Mouse (Mus musculus) embryonic facial prominence, embryonic 10.5 days (tissue): Measurements from ENCODE around the gene Myo18a. TPM values are rescaled to one million over a fixed set of nuclear protein-coding genes. Genes with fewer than 3 reads are reported as not detected.

Experiments
- DNase-seq: peaks from one replicate; pipeline ENCODE4 v3.0.0-alpha.2; 2017; ENCODE audit warnings: low spot score
- H3K27ac ChIP-seq: fragments of 300-500 bp; sonication (generic); replicated peaks from 2 replicates; pipeline ENCODE4 v1.5.1; 2016; ENCODE audit warnings: mild to moderate bottlenecking
- H3K27me3 ChIP-seq: fragments of 300-500 bp; sonication (generic); replicated peaks from 2 replicates; pipeline ENCODE4 v1.6.1; 2016; ENCODE audit warnings: low read depth, mild to moderate bottlenecking; ENCODE audit not compliant: poor library complexity, severe bottlenecking
- H3K36me3 ChIP-seq: fragments of 300-500 bp; sonication (generic); replicated peaks from 2 replicates; pipeline ENCODE4 v1.6.1; 2016; ENCODE audit warnings: mild to moderate bottlenecking, moderate library complexity
- H3K4me1 ChIP-seq: fragments of 300-500 bp; sonication (generic); 2 replicates; pipeline ENCODE4 v1.6.1; 2016
- H3K4me3 ChIP-seq: fragments of 300-500 bp; sonication (generic); 2 replicates; pipeline ENCODE4 v1.5.1; 2016; ENCODE audit warnings: mild to moderate bottlenecking, moderate library complexity
- H3K9me3 ChIP-seq: fragments of 300-500 bp; sonication (generic); 2 replicates; pipeline ENCODE4 v1.6.1; 2016; ENCODE audit warnings: mild to moderate bottlenecking
- WGBS: fragments of 180-500 bp; shearing (Covaris S2); methylation state at CpG from one replicate; pipeline ENCODE4 v1.1.7; 2016; 5-methylcytosine and 5-hydroxymethylcytosine counted together
- polyA plus RNA-seq: library from polyadenylated mRNA; unstranded; fragments of >200 nt; fragmentation: Nextera tagmentation; extraction: Ambion mirVana; gene quantifications from 2 replicates; pipeline ENCODE4 v1.2.1, GENCODE M21; 2016

Myo18a gene
- polyA plus RNA-seq, 1 experiment from 2014 or later = 27.2 TPM

GRCm38 (mm10) chr11:77889484-77889883 is 126.4 kb downstream of the Myo18a start:
- no peak for DNase-seq
- Histone ChIP-seq H3K27ac (no peak overlapping the region), H3K4me1 (peaks cover 60% of the 10 kb centered on the region), H3K27me3 (peaks cover 84% of the 10 kb centered on the region), H3K36me3 (no peaks in the 10 kb centered on the region), H3K9me3 (no peaks in the 10 kb centered on the region), H3K4me3 (no peak overlapping the region)
- 43% methylated on average over 1 of the region's 2 CpGs for whole genome bisulfite sequencing

DNA sequence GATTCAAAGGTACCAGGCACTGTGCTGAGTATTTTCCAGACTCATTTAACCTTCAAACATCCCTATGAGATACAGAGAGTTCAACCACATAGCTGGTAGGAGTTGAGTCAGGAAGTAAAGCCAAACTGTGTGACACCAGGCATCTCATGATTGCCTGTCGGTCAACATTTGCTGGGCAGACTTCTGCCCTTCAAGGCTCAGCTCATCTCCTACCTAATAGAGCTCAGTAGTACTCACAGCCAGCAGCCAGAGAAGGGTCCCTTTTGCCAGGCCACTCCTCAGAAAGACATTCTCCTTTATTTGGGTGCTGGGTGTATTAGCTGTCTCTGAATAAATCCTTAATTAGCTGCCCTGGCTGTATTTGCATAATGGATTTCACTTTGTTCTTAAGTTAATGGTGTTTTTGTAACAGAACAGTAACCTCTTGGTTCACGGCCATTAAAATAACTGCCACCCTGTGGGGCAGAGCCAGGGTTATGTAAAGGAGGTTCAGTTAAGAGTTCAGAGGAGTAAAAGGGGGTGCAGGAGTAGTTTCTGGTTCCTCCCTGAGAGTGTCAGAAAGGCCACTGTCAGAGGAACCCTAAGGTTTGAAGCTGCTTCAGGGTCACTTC is 127.7 kb downstream of the Myo18a start:
- 62% methylated on average over 2 of the region's 2 CpGs for WGBS
- peaks cover 83% of the 10 kb centered on the region for H3K27me3 ChIP-seq
- DNase-seq = no peak
- H3K36me3 ChIP-seq = no peaks in the 10 kb centered on the region
- H3K9me3 ChIP-seq = no peaks in the 10 kb centered on the region
- H3K27ac ChIP-seq = no peak overlapping the region
- no peak overlapping the region for H3K4me3 ChIP-seq
- H3K4me1 ChIP-seq = peaks cover 53% of the 10 kb centered on the region

- Histone ChIP-seq H3K27ac (peak overlapping the region; percentile 81; the same call in 1 of the 2 replicates), H3K4me3 (peak overlapping the region; percentile 39), H3K27me3 (peaks cover 85% of the 10 kb centered on the region), H3K36me3 (no peaks in the 10 kb centered on the region), H3K4me1 (peaks cover 53% of the 10 kb centered on the region), H3K9me3 (no peaks in the 10 kb centered on the region)
- 6% methylated on average over 5 of the region's 5 CpGs for WGBS
- no peak for DNase-seq
Observed at GRCm38 (mm10) chr11:77892883-77893282, 129.8 kb downstream of the Myo18a start.

- WGBS = 27% methylated on average over 6 of the region's 6 CpGs
- peak overlapping the region; percentile 39 for H3K4me3 ChIP-seq
Observed at GRCm38 (mm10) chr11:77893283-77893682, 130.2 kb downstream of the Myo18a start.

DNA sequence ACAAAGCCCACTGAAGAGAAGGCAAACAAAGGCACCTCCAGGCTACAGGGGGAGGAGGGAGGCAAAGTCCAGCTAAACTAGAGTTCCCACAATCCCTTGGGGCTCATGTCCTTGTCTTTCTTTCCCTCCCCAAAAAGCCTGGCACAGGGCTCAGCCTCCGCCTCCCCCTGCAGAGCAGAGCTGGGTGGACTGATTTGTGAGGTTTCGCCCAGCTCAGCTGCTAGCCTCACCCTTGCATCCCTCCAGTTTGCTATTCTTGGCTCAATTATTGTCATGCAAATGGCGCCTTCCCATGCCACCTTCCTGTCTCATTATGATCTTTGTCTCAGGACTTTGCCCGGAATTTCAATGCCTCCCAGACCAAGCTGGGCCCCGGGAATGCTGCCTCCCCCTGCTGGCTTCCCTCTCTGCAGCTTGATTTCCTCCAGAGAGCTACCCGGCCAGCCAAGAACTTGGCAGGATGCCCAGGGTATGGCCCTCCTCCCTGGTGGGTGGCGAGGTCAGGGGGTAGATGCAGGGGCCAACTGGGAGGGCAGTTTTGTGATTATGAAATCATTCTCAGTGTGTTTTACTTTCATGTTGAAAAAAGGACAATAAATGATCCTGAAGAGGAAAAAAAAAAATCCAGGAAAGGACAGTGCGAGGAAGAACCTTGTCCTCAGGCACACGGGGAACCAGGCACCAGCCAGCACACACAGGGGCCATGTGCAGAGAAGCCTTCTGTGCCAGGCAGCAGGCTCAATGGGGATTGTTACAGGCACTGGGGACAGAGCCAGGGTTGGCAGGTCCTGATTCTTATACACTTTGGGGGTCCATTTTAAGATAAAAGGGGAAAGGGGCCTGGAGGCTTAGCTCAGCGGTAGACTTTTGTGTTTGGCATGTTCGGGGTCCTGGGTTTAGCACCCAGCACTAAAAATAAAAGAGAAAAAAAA is 131.0 kb downstream of the Myo18a start, which contains the start of gene Pipox:
Gene Pipox, minus strand, starts transcription at position 310 of the 932 bp plus-strand sequence.
- peak; percentile 73 for DNase-seq
- Histone ChIP-seq H3K9me3 (no peaks in the 10 kb centered on the region), H3K27ac (peak within 1 kb of the TSS; percentile 81), H3K36me3 (no peaks in the 10 kb centered on the region), H3K4me3 (peak within 1 kb of the TSS; percentile 39), H3K4me1 (peaks cover 50% of the 10 kb centered on the region), H3K27me3 (peaks cover 85% of the 10 kb centered on the region)
- WGBS = 24% methylated on average over 11 of the region's 11 CpGs

More at GRCm38 (mm10) chr11:77893283-77893682, 130.2 kb downstream of the Myo18a start:
- H3K27ac ChIP-seq = peak overlapping the region; percentile 81
- H3K9me3 ChIP-seq = no peaks in the 10 kb centered on the region
- no peak for DNase-seq
- H3K4me1 ChIP-seq = peaks cover 50% of the 10 kb centered on the region
- peaks cover 85% of the 10 kb centered on the region for H3K27me3 ChIP-seq
- no peaks in the 10 kb centered on the region for H3K36me3 ChIP-seq

DNA sequence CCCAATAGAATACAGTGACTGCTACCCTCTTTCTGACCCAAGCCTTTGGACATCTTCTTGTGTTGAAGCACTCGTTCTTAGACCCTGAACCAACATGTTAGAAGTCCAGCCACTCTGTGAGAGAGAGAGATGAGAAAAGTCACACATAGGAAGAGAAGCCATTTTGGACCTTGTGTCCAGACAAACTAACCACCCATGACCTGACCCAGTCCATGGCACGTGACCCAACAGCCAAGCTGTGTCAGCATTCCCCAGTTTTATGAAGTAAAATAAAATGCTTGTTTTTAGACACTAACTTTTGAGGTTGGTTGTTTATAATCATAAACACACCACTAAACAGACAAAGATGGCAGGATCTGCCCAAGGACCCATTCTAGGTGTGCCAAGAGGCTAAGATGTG is 131.9 kb downstream of the Myo18a start:
- DNase-seq = no peak
- Histone ChIP-seq H3K27ac (no peak overlapping the region), H3K9me3 (no peaks in the 10 kb centered on the region), H3K36me3 (no peaks in the 10 kb centered on the region), H3K4me3 (no peak overlapping the region), H3K4me1 (peaks cover 50% of the 10 kb centered on the region), H3K27me3 (peaks cover 93% of the 10 kb centered on the region)
- 82% methylated on average over 2 of the region's 2 CpGs for WGBS

- Histone ChIP-seq H3K36me3 (no peaks in the 10 kb centered on the region), H3K9me3 (no peaks in the 10 kb centered on the region), H3K4me3 (no peak overlapping the region), H3K27me3 (peaks cover 93% of the 10 kb centered on the region), H3K4me1 (peaks cover 51% of the 10 kb centered on the region), H3K27ac (no peak overlapping the region)
- DNase-seq = no peak
- WGBS = 85% methylated on average over 9 of the region's 9 CpGs
Observed at GRCm38 (mm10) chr11:77896011-77896410, 133.0 kb downstream of the Myo18a start.

- peaks cover 97% of the 10 kb centered on the region for H3K27me3 ChIP-seq
- peak overlapping the region; percentile 42 for H3K4me3 ChIP-seq
Observed at GRCm38 (mm10) chr11:77896480-77896819, 133.4 kb downstream of the Myo18a start.

DNA sequence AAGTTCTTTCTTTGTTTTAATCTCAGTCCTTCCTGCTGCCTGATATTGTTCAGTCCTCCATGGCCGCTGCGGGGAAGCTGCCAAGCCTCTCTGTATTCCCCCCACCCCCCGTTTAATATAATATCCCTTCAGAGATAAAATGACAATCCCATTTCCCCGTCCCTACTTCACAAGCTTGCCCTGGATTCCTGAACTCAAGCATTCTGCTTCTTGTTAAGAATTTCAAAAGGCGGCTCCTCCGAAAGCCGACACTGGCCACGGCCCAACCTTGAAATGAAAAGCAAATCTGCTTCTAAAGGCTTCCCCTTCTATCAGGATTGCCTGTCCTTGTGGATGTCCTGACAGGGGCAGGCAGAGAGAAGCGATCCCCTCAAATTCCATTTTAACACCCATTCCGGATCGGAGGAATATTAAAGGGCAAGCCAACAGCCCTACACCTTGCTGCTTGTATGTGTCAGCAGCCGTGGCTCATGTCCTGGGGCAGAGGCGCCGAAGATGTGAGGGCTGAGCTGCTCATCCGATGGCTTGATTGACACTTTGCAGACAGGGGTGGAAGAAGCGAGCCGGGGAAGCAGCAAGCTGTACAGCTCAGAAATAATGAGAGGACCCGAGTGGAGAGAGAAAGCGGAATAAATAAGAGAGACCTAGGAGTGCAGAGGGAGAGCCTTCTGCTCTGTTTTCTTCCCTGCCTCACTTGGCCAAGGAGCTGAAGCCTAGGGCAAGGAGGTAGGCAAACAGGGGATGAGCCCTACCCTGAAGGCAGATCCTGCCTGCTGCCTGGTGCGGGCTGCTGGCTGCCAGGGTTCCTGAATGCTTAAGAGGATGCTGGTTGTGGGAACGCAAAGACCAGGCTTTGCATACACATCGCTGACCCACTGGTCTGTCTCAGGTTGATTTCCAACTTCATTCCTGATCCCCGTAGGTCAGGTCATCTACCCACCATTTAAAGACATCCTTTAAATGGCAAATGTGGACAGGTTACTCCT is 134.1 kb downstream of the Myo18a start:
- Histone ChIP-seq H3K27ac (peak overlapping the region; percentile 45; the same call in 1 of the 2 replicates), H3K4me3 (peak overlapping the region; percentile 42), H3K4me1 (peaks cover 62% of the 10 kb centered on the region), H3K27me3 (peaks cover 98% of the 10 kb centered on the region), H3K36me3 (no peaks in the 10 kb centered on the region), H3K9me3 (no peaks in the 10 kb centered on the region)
- DNase-seq = peak; percentile 49
- WGBS = 14% methylated on average over 23 of the region's 23 CpGs

More at GRCm38 (mm10) chr11:77896480-77896819, 133.4 kb downstream of the Myo18a start:
- DNase-seq = no peak
- Histone ChIP-seq H3K27ac (no peak overlapping the region), H3K9me3 (no peaks in the 10 kb centered on the region), H3K4me1 (peaks cover 55% of the 10 kb centered on the region), H3K36me3 (no peaks in the 10 kb centered on the region)
- 43% methylated on average over 6 of the region's 6 CpGs for WGBS

DNA sequence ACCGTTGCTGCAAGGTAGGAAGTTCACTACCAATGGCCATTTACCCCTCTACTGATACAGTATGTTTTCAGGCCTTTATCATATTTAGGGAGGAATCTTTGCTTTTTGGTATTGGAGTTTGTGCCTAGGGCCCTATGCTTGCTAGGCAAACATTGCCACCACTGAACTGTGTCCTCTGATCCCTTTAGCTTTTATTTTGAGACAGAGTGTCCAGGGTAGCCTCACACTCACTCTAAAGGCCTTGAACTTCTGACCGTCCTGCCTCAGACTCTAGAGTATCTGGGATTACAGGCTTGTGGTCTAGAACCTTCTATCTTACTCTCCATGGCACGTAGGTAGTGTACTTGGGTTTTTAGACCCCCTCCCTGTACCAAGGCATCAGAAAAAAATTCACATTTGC is 137.1 kb downstream of the Myo18a start:
- WGBS = 89% methylated on average over 3 of the region's 3 CpGs

DNA sequence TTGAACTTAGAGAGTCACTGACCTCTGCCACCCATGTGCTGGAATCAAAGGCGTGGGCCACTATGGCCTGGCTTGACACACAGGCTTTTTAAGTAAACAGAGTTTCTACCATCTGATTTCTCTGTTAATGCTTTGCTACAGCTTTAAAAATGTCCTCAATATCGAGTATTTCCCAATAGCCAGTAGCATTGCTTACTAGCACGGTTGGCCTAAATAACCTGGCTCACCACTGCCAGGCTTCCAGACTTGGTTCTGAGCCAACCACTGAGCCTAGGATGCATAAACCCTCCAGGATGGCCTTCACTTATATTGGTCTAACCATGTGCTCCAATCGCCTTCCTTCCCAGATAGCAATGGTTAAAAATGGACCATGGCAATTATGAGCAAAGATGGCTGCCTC is 137.7 kb downstream of the Myo18a start:
- no peak overlapping the region for H3K4me3 ChIP-seq
- H3K27ac ChIP-seq = no peak overlapping the region
- no peaks in the 10 kb centered on the region for H3K36me3 ChIP-seq
- WGBS = 92% methylated on average over 4 of the region's 4 CpGs
- H3K9me3 ChIP-seq = no peaks in the 10 kb centered on the region
- peaks cover 38% of the 10 kb centered on the region for H3K4me1 ChIP-seq
- no peak for DNase-seq
- H3K27me3 ChIP-seq = peaks cover 88% of the 10 kb centered on the region

More for the DNA sequence above, 137.1 kb downstream of the Myo18a start:
- DNase-seq = no peak
- Histone ChIP-seq H3K4me1 (peaks cover 43% of the 10 kb centered on the region), H3K4me3 (no peak overlapping the region), H3K27me3 (peaks cover 93% of the 10 kb centered on the region), H3K27ac (no peak overlapping the region), H3K9me3 (no peaks in the 10 kb centered on the region), H3K36me3 (no peaks in the 10 kb centered on the region)

- peaks cover 81% of the 10 kb centered on the region for H3K27me3 ChIP-seq
- DNase-seq = no peak
- H3K36me3 ChIP-seq = no peaks in the 10 kb centered on the region
- no peaks in the 10 kb centered on the region for H3K9me3 ChIP-seq
- H3K27ac ChIP-seq = no peak overlapping the region
- peaks cover 35% of the 10 kb centered on the region for H3K4me1 ChIP-seq
- 56% methylated on average over 5 of the region's 5 CpGs for WGBS
- no peak overlapping the region for H3K4me3 ChIP-seq
Observed at GRCm38 (mm10) chr11:77901366-77901765, 138.3 kb downstream of the Myo18a start.
